Comparison of ENCODE assay signal across 8 mouse cellular contexts in genomic region chr7:45458748-45459563, GRCm38 (mm10). TPM values are rescaled to one million over a fixed set of nuclear protein-coding genes. Genes with fewer than 3 reads are reported as not detected.
DNase-seq lines count a peak whose midpoint lies in the region; ATAC-seq and TF ChIP-seq lines count a peak whose summit lies in the region.

No protein-coding gene starts in this region.

- TF ChIP-seq CTCF in liver, adult 2 months (IDR thresholded peaks at IDR 0.05; ENCODE audit: low read depth, low read length): no peak
- no peak for TF ChIP-seq CTCF in midbrain, postnatal 0 days (IDR thresholded peaks at IDR 0.05)

- H3K27me3 ChIP-seq in embryonic facial prominence, embryonic 11.5 days (ENCODE audit: control insufficient read depth, insufficient read depth, low read length): no peaks in the 10 kb centered on the region
- H3K27me3 ChIP-seq in liver, adult 2 months (ENCODE audit: control insufficient read depth, insufficient read depth, low read length): no peaks in the 10 kb centered on the region
- H3K27me3 ChIP-seq in midbrain, postnatal 0 days (ENCODE audit: insufficient read depth, low read length): no peaks in the 10 kb centered on the region

- peak; percentile 78 for DNase-seq in 3134 (ENCODE audit: extremely low read depth, insufficient read length, low spot score)
- DNase-seq in adrenal gland, postnatal 14 days: peak; percentile 94
- peak; percentile 87 for DNase-seq in embryonic facial prominence, embryonic 11.5 days (ENCODE audit: low spot score)
- peak; percentile 84 for DNase-seq in heart, adult 8-10 months (ENCODE audit: low spot score)
- DNase-seq in kidney, adult 8-10 months: peak; percentile 46 to 67
- DNase-seq in liver, adult 2 months (ENCODE audit: extremely low read depth, low read depth, low spot score): peak; percentile 38
- DNase-seq in midbrain, postnatal 0 days (ENCODE audit: low spot score): peak; percentile 86
- DNase-seq in spleen, postnatal 14 days (ENCODE audit: low spot score in 2 of 2): peak; percentile 57 to 73

- no peaks in the 10 kb centered on the region for H3K9me3 ChIP-seq in embryonic facial prominence, embryonic 11.5 days (replicated peaks; ENCODE audit: control insufficient read depth, low read length)
- no peaks in the 10 kb centered on the region for H3K9me3 ChIP-seq in midbrain, postnatal 0 days (ENCODE audit: low read length)

- H3K27ac ChIP-seq in embryonic facial prominence, embryonic 11.5 days (replicated peaks; ENCODE audit: low read depth, low read length): peak overlapping the region; percentile 91
- peak overlapping the region; percentile 84 for H3K27ac ChIP-seq in liver, adult 2 months (replicated peaks; ENCODE audit: insufficient read depth, low read depth, low read length)
- H3K27ac ChIP-seq in midbrain, postnatal 0 days (ENCODE audit: low read depth, low read length): peak overlapping the region; percentile 89

- H3K4me2 ChIP-seq in embryonic facial prominence, embryonic 11.5 days (ENCODE audit: low read depth, low read length): peak overlapping the region; percentile 51
- H3K4me2 ChIP-seq in midbrain, postnatal 0 days (ENCODE audit: low read depth, low read length, poor library complexity, severe bottlenecking): peak overlapping the region; percentile 74

- peak; percentile 55; the same call in 1 of the 2 replicates for TF ChIP-seq POLR2A in liver, adult 2 months (IDR thresholded peaks at IDR 0.05; ENCODE audit: extremely low read depth, insufficient read depth, low read length)

- peak overlapping the region; percentile 65 for H3K4me3 ChIP-seq in embryonic facial prominence, embryonic 11.5 days (ENCODE audit: low read depth, low read length)
- H3K4me3 ChIP-seq in liver, adult 2 months (ENCODE audit: insufficient read depth, low read depth, low read length): peak overlapping the region; percentile 62
- H3K4me3 ChIP-seq in midbrain, postnatal 0 days (ENCODE audit: low read depth, low read length): peak overlapping the region; percentile 74

- H3K4me1 ChIP-seq in embryonic facial prominence, embryonic 11.5 days (ENCODE audit: control insufficient read depth, insufficient read depth, low read length): peaks cover 6% of the 10 kb centered on the region
- peaks cover 14% of the 10 kb centered on the region for H3K4me1 ChIP-seq in liver, adult 2 months (ENCODE audit: control insufficient read depth, insufficient read depth, low read length)
- peaks cover 10% of the 10 kb centered on the region for H3K4me1 ChIP-seq in midbrain, postnatal 0 days (ENCODE audit: insufficient read depth, low read length)

- peak overlapping the region; percentile 83 for H3K9ac ChIP-seq in embryonic facial prominence, embryonic 11.5 days (replicated peaks; ENCODE audit: low read length)
- H3K9ac ChIP-seq in liver, adult 2 months (ENCODE audit: low read depth, low read length): peak overlapping the region; percentile 85
- H3K9ac ChIP-seq in midbrain, postnatal 0 days (replicated peaks; ENCODE audit: low read length, poor library complexity, severe bottlenecking): peak overlapping the region; percentile 83

- H3K79me2 ChIP-seq in liver, adult 2 months (ENCODE audit: control insufficient read depth, insufficient read depth, low read length): peaks cover 7% of the 10 kb centered on the region

- ATAC-seq in embryonic facial prominence, embryonic 11.5 days (replicated peaks; ENCODE audit: insufficient number of reproducible peaks, low FRiP score, low TSS enrichment, low read depth): peak; percentile 44
- ATAC-seq in midbrain, postnatal 0 days (ENCODE audit: low FRiP score): peak; percentile 81

- WGBS in embryonic facial prominence, embryonic 11.5 days: under 1% methylated on average over 43 of the region's 43 CpGs
- WGBS in liver, adult 2 months: 1% methylated on average over 43 of the region's 43 CpGs
- WGBS in midbrain, postnatal 0 days: under 1% methylated on average over 41 of the region's 43 CpGs

- peaks cover 10% of the 10 kb centered on the region for H3K36me3 ChIP-seq in embryonic facial prominence, embryonic 11.5 days (replicated peaks; ENCODE audit: control insufficient read depth, insufficient read depth, low read depth, low read length)
- H3K36me3 ChIP-seq in liver, adult 2 months (ENCODE audit: control insufficient read depth, insufficient read depth, low read length): peaks cover 15% of the 10 kb centered on the region
- peaks cover 41% of the 10 kb centered on the region for H3K36me3 ChIP-seq in midbrain, postnatal 0 days (ENCODE audit: insufficient read depth, low read length)

RNA-seq across cellular contexts. Expression of gene Ftl1, which starts 0.7 kb away (rescaled TPM):
- 638 and 688 TPM in 2 replicates for total RNA-seq in adrenal gland, postnatal 14 days (2021)
- polyA plus RNA-seq in embryonic facial prominence, embryonic 11.5 days (2014; fragmentation: Nextera tagmentation; extraction: Ambion mirVana): 4,830 and 5,123 TPM in 2 replicates
- total RNA-seq in heart, adult 8-10 months (2022): 100 to 1,000 TPM; 164 to 329 (median 254) TPM
- total RNA-seq in liver, adult 2 months (2014; rRNA removed): 3,170 and 4,966 TPM in 2 replicates
- 12,947 and 13,613 TPM in 2 replicates for polyA plus RNA-seq in liver, adult 2 months (2012; rRNA removed)
- total RNA-seq in midbrain, postnatal 0 days (2014; rRNA removed): 2,165 and 2,428 TPM in 2 replicates
- polyA plus RNA-seq in midbrain, postnatal 0 days (2015; fragmentation: Nextera tagmentation; extraction: Ambion mirVana): 4,797 and 5,109 TPM in 2 replicates

RNA-seq across cellular contexts. Expression of gene Bax, which starts 7.7 kb away (rescaled TPM):
- total RNA-seq in adrenal gland, postnatal 14 days (2021): 54.4 and 60.0 TPM in 2 replicates
- 151 and 168 TPM in 2 replicates for polyA plus RNA-seq in embryonic facial prominence, embryonic 11.5 days (2014; fragmentation: Nextera tagmentation; extraction: Ambion mirVana)
- total RNA-seq in heart, adult 8-10 months (2022): 10 to 100 TPM; 24.3 to 26.9 (median 26.2) TPM
- total RNA-seq in liver, adult 2 months (2014; rRNA removed): 19.5 and 23.8 TPM in 2 replicates
- polyA plus RNA-seq in liver, adult 2 months (2012; rRNA removed): 49.8 and 62.0 TPM in 2 replicates
- 119 and 144 TPM in 2 replicates for total RNA-seq in midbrain, postnatal 0 days (2014; rRNA removed)
- 254 and 258 TPM in 2 replicates for polyA plus RNA-seq in midbrain, postnatal 0 days (2015; fragmentation: Nextera tagmentation; extraction: Ambion mirVana)

RNA-seq across cellular contexts. Expression of gene Ruvbl2, which starts 21.1 kb away (rescaled TPM):
- 55.5 and 62.8 TPM in 2 replicates for total RNA-seq in adrenal gland, postnatal 14 days (2021)
- polyA plus RNA-seq in embryonic facial prominence, embryonic 11.5 days (2014; fragmentation: Nextera tagmentation; extraction: Ambion mirVana): 172 and 179 TPM in 2 replicates
- 10 to 100 TPM; 23.1 to 31.5 (median 26.8) TPM for total RNA-seq in heart, adult 8-10 months (2022)
- total RNA-seq in liver, adult 2 months (2014; rRNA removed): 8.9 and 12.3 TPM in 2 replicates
- polyA plus RNA-seq in liver, adult 2 months (2012; rRNA removed): 18.4 and 28.8 TPM in 2 replicates
- total RNA-seq in midbrain, postnatal 0 days (2014; rRNA removed): 129 and 146 TPM in 2 replicates
- 80.5 and 90.8 TPM in 2 replicates for polyA plus RNA-seq in midbrain, postnatal 0 days (2015; fragmentation: Nextera tagmentation; extraction: Ambion mirVana)

RNA-seq across cellular contexts. Expression of gene Tulp2, which starts 22.7 kb away (rescaled TPM):
- total RNA-seq in adrenal gland, postnatal 14 days (2021): 0.49 and 1.1 TPM in 2 replicates
- polyA plus RNA-seq in embryonic facial prominence, embryonic 11.5 days (2014; fragmentation: Nextera tagmentation; extraction: Ambion mirVana): 0.43 and 0.95 TPM in 2 replicates
- not detected for total RNA-seq in heart, adult 8-10 months (2022)
- total RNA-seq in liver, adult 2 months (2014; rRNA removed): 0.07 and 0.18 TPM in 2 replicates
- polyA plus RNA-seq in liver, adult 2 months (2012; rRNA removed): 0.30 and 0.31 TPM in 2 replicates
- total RNA-seq in midbrain, postnatal 0 days (2014; rRNA removed): not detected in 2 replicates
- 0.37 and 0.67 TPM in 2 replicates for polyA plus RNA-seq in midbrain, postnatal 0 days (2015; fragmentation: Nextera tagmentation; extraction: Ambion mirVana)

RNA-seq across cellular contexts. Expression of gene Gys1, which starts 24.3 kb away (rescaled TPM):
- total RNA-seq in adrenal gland, postnatal 14 days (2021): 55.4 and 62.8 TPM in 2 replicates
- polyA plus RNA-seq in embryonic facial prominence, embryonic 11.5 days (2014; fragmentation: Nextera tagmentation; extraction: Ambion mirVana): 28.7 and 30.7 TPM in 2 replicates
- total RNA-seq in heart, adult 8-10 months (2022): 100 to 1,000 TPM; 106 to 122 (median 112) TPM
- total RNA-seq in liver, adult 2 months (2014; rRNA removed): 1.2 TPM in 2 replicates
- polyA plus RNA-seq in liver, adult 2 months (2012; rRNA removed): 2.6 and 4.8 TPM in 2 replicates
- total RNA-seq in midbrain, postnatal 0 days (2014; rRNA removed): 11.5 and 19.7 TPM in 2 replicates
- polyA plus RNA-seq in midbrain, postnatal 0 days (2015; fragmentation: Nextera tagmentation; extraction: Ambion mirVana): 12.0 and 12.2 TPM in 2 replicates

Comparison
In these comparisons a context has a peak if more than half of its experiments do, and no peak if none do; other contexts are left out.
1. Peak in every context shown above with its lines: DNase-seq, ATAC-seq, H3K4me3 ChIP-seq and H3K27ac ChIP-seq.
2. DNase-seq: peak in every context shown above with its lines; median percentile 94 in adrenal gland, postnatal 14 days; 87 in embryonic facial prominence, embryonic 11.5 days; 86 in midbrain, postnatal 0 days; 84 in heart, adult 8-10 months; 78 in 3134; 65 in spleen, postnatal 14 days; 56 in kidney, adult 8-10 months; 38 in liver, adult 2 months.